ENCODE assay signal across 22 mouse cellular contexts in the genomic region with DNA sequence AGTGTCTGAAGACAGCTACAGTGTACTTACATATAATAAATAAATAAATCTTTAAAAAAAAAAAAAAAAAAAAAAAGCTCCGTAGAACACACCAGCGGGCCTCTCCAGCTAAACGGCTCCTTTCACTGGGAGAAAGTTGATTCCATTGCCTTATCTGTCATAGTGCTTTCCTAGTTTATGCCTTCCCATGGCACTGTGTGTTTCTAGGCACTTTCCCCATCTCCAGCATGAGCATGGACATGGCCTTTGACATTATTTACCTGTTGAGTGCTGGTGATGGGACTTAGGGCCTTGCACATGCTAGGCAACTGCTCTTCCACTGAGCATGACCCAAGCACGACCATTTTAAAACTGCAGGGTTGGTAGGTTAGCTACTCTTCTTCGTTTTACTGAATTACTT. TPM values are rescaled to one million over a fixed set of nuclear protein-coding genes. Genes with fewer than 3 reads are reported as not detected.
DNase-seq lines count a peak whose midpoint lies in the region; ATAC-seq and TF ChIP-seq lines count a peak whose summit lies in the region.
"Had no signal": no experiment of that assay in that cellular context is flagged by ENCODE, and none has a peak within 500 bp of the region (broad histone marks: within the 10 kb centered on the region; RNA-seq: fewer than 3 reads in every experiment).

No protein-coding gene starts in this region.

- ATAC-seq in heart, postnatal 0 days (ENCODE audit: insufficient read depth, low read depth) = no peak
- ATAC-seq in intestine, postnatal 0 days = no peak
- ATAC-seq: activated CD4-positive, CD25-positive, alpha-beta regulatory T cell, adult 4 months; CD4-positive, CD25-positive, alpha-beta regulatory T cell, adult 4 months; forebrain, embryonic 13.5 days; forebrain, embryonic 15.5 days; forebrain, postnatal 0 days had no signal

- H3K9ac ChIP-seq in heart, postnatal 0 days (replicated peaks; ENCODE audit: low read depth, low read length) = no peak overlapping the region
- H3K9ac ChIP-seq in intestine, postnatal 0 days (ENCODE audit: low read depth, low read length) = no peak overlapping the region
- H3K9ac ChIP-seq: embryonic facial prominence, embryonic 12.5 days; forebrain, embryonic 13.5 days; forebrain, embryonic 15.5 days; forebrain, postnatal 0 days had no signal

- no peak for DNase-seq in gastrocnemius, adult 2 months
- DNase-seq in gastrocnemius, postnatal 36 days = no peak
- DNase-seq in heart, postnatal 0 days (ENCODE audit: low spot score) = no peak
- no peak for DNase-seq in heart, postnatal 14 days
- DNase-seq: adrenal gland, adult 8-10 months; adrenal gland, postnatal 14 days; adrenal gland, postnatal 36 days; B cell, adult 2 months; cerebellum, adult 11-12 months; cerebellum, adult 2 months; cerebellum, adult 9-10 months; cerebellum, postnatal 10 days; cerebellum, postnatal 25 days; forebrain, postnatal 0 days had no signal

- no peak for TF ChIP-seq EP300 in heart, postnatal 0 days (IDR thresholded peaks at IDR 0.05; ENCODE audit: low read depth)

- H3K4me2 ChIP-seq in heart, postnatal 0 days (ENCODE audit: low read depth, low read length) = no peak overlapping the region
- H3K4me2 ChIP-seq in intestine, postnatal 0 days (replicated peaks; ENCODE audit: low read depth) = no peak overlapping the region
- H3K4me2 ChIP-seq: embryonic facial prominence, embryonic 12.5 days; forebrain, embryonic 13.5 days; forebrain, embryonic 15.5 days had no signal

- intact Hi-C loops in gastrocnemius, adult 2 months (cut with DNase I) = no loop called here
- intact Hi-C loops in gastrocnemius, postnatal 36 days (cut with DNase I) = loop anchor here (10.0 kb wide), 1 partner anchor 49 kb away; a partner anchor contains a TSS
- intact Hi-C loops in heart, postnatal 14 days (cut with DNase I) = no loop called here

- H3K36me3 ChIP-seq in heart, postnatal 0 days (replicated peaks; ENCODE audit: control insufficient read depth, insufficient read depth, low read length) = peaks cover 10% of the 10 kb centered on the region; the same call in 1 of the 2 replicates
- no peaks in the 10 kb centered on the region for H3K36me3 ChIP-seq in intestine, postnatal 0 days (ENCODE audit: control insufficient read depth, insufficient read depth)
- H3K36me3 ChIP-seq: embryonic facial prominence, embryonic 10.5 days; embryonic facial prominence, embryonic 12.5 days; forebrain, embryonic 15.5 days had no signal

- H3K4me3 ChIP-seq in gastrocnemius, adult 2 months = no peak overlapping the region
- H3K4me3 ChIP-seq in heart, postnatal 0 days (ENCODE audit: low read depth, low read length) = no peak overlapping the region
- H3K4me3 ChIP-seq in intestine, postnatal 0 days (ENCODE audit: low read depth, low read length) = no peak overlapping the region
- H3K4me3 ChIP-seq: embryonic facial prominence, embryonic 10.5 days; embryonic facial prominence, embryonic 12.5 days; forebrain, embryonic 13.5 days; forebrain, embryonic 15.5 days had no signal

- peaks cover 44% of the 10 kb centered on the region for H3K4me1 ChIP-seq in heart, postnatal 0 days (ENCODE audit: control insufficient read depth, insufficient read depth)
- H3K4me1 ChIP-seq in intestine, postnatal 0 days (replicated peaks; ENCODE audit: control insufficient read depth, insufficient read depth, low read length) = no peaks in the 10 kb centered on the region
- H3K4me1 ChIP-seq: forebrain, embryonic 13.5 days; forebrain, embryonic 15.5 days had no signal

- no peaks in the 10 kb centered on the region for H3K27me3 ChIP-seq in heart, postnatal 0 days (ENCODE audit: control insufficient read depth, insufficient read depth, low read length)
- H3K27me3 ChIP-seq in intestine, postnatal 0 days (replicated peaks; ENCODE audit: control insufficient read depth, insufficient read depth, low read length) = no peaks in the 10 kb centered on the region
- H3K27me3 ChIP-seq: CH12.LX; embryonic facial prominence, embryonic 12.5 days; forebrain, embryonic 13.5 days; forebrain, embryonic 15.5 days had no signal

- H3K27ac ChIP-seq in gastrocnemius, adult 2 months = peak overlapping the region; percentile 67
- H3K27ac ChIP-seq in heart, postnatal 0 days (ENCODE audit: low read depth) = 0 out of 2 replicates have a peak overlapping the region, but pooled peaks have one; percentile 25
- H3K27ac ChIP-seq in intestine, postnatal 0 days (ENCODE audit: low read depth, low read length) = no peak overlapping the region
- H3K27ac ChIP-seq: embryonic facial prominence, embryonic 10.5 days; embryonic facial prominence, embryonic 12.5 days; forebrain, embryonic 13.5 days; forebrain, embryonic 15.5 days had no signal

- 0 out of 2 replicates have a peak, but pooled peaks cover 3% of the 10 kb centered on the region for H3K9me3 ChIP-seq in heart, postnatal 0 days (replicated peaks; ENCODE audit: control insufficient read depth, low read length)
- no peaks in the 10 kb centered on the region for H3K9me3 ChIP-seq in intestine, postnatal 0 days (ENCODE audit: control insufficient read depth)
- H3K9me3 ChIP-seq: embryonic facial prominence, embryonic 10.5 days; forebrain, embryonic 15.5 days had no signal

- 65% methylated on average over 5 of the region's 5 CpGs for WGBS in heart, postnatal 0 days
- WGBS in intestine, postnatal 0 days = 82% methylated on average over 5 of the region's 5 CpGs

- no peak for TF ChIP-seq CTCF in gastrocnemius, adult 2 months (IDR thresholded peaks at IDR 0.05)
- no peak for TF ChIP-seq CTCF in heart, postnatal 0 days (IDR thresholded peaks at IDR 0.05; ENCODE audit: low read depth)
- no peak for TF ChIP-seq CTCF in intestine, postnatal 0 days (IDR thresholded peaks at IDR 0.05; ENCODE audit: low read depth)

RNA-seq across cellular contexts. Expression of a gene that starts 46.9 kb away (rescaled TPM):
- 10 to 100 TPM; 72.6 to 73.2 TPM for total RNA-seq in gastrocnemius, adult 2 months (2021)
- total RNA-seq in gastrocnemius, postnatal 36 days (2021) = 10 to 100 TPM; 73.8 to 83.8 TPM
- total RNA-seq in heart, postnatal 0 days (2014; rRNA removed; ENCODE audit: low replicate concordance) = 328 and 340 TPM in 2 replicates
- polyA plus RNA-seq in heart, postnatal 0 days (2015; fragmentation: Nextera tagmentation; extraction: Ambion mirVana) = 58.5 and 65.2 TPM in 2 replicates
- 100 to 1,000 TPM; 224 to 225 TPM for total RNA-seq in heart, postnatal 14 days (2021)
- polyA plus RNA-seq in intestine, postnatal 0 days (2015; fragmentation: Nextera tagmentation; extraction: Ambion mirVana) = 0.42 and 0.52 TPM in 2 replicates
